Mouse (Mus musculus) layer of hippocampus, postnatal 25 days (tissue): ENCODE data around the gene Gpc1. TPM values are rescaled to one million over a fixed set of nuclear protein-coding genes. Genes with fewer than 3 reads are reported as not detected.

Source experiments
- microRNA-seq, 2 experiments: library from miRNA; unstranded; fragments of <30 nt; microRNA quantifications; one replicate each; pipeline ENCODE4 v1.2.0; 2021
- total RNA-seq, 2 experiments: library from RNA; stranded (reverse); gene quantifications; 2 replicates each; pipeline ENCODE4 v1.2.3; 2021

The Gpc1 gene
- total RNA-seq, 2 experiments from 2014 or later: 144 to 149 TPM

Small RNA genes lying within 50 kb of the gene (microRNA-seq; reads per million reads assigned to microRNA genes)
- 9,008 to 14,744 reads per million in 2 experiments for gene Mir149

Other genes starting within 250 kb of the Gpc1 start
- not detected for gene Olfr1412, start 245.9 kb upstream of the Gpc1 start, total RNA-seq
- gene Olfr1411, start 237.2 kb upstream of the Gpc1 start, total RNA-seq: not detected
- not detected for gene Olfr1410, start 225.9 kb upstream of the Gpc1 start, total RNA-seq
- under 1 TPM in 1 of 2 experiments, not detected in 1; 0.12 TPM for gene Olfr12, start 213.9 kb upstream of the Gpc1 start, total RNA-seq
- 100 to 1,000 TPM; 323 to 367 TPM for gene Cops9, start 189.7 kb upstream of the Gpc1 start, total RNA-seq
- under 1 TPM; 0.38 to 0.44 TPM for gene Otos, start 182.8 kb upstream of the Gpc1 start, total RNA-seq
- under 1 TPM in 1 of 2 experiments, not detected in 1; 0.16 TPM for gene Ankmy1, start 71.3 kb downstream of the Gpc1 start, total RNA-seq
- gene Dusp28, start 75.3 kb downstream of the Gpc1 start, total RNA-seq: 10 to 100 TPM; 12.8 to 13.0 TPM
- 10 to 100 TPM; 33.9 to 47.9 TPM for gene Rnpepl1, start 79.1 kb downstream of the Gpc1 start, total RNA-seq
- 10 to 100 TPM; 40.8 to 49.5 TPM for gene Capn10, start 102.7 kb downstream of the Gpc1 start, total RNA-seq
- under 1 TPM; 0.37 to 0.87 TPM for gene Gpr35, start 119.2 kb downstream of the Gpc1 start, total RNA-seq
- not detected for gene Aqp12, start 174.7 kb downstream of the Gpc1 start, total RNA-seq